Mouse (Mus musculus) liver, embryonic 14.5 days (tissue): ENCODE measurements around the gene Ror1. TPM values are rescaled to one million over a fixed set of nuclear protein-coding genes. Genes with fewer than 3 reads are reported as not detected.

Experiments
- ATAC-seq: fragments of 200-750 bp; cut with Nextera tagmentation; 2 replicates; pipeline ENCODE4 v1.8.0; 2017; ENCODE audit warnings: moderate number of reproducible peaks, mild to moderate bottlenecking, moderate library complexity; ENCODE audit not compliant: insufficient read depth
- DNase-seq, 3 experiments: peaks; one replicate each; pipeline ENCODE4 v3.0.0-alpha.2; 2012 to 2013; ENCODE audit warnings: low read depth in 3 of 3, low spot score in 3 of 3
- H3K27ac ChIP-seq: fragments of 300-500 bp; sonication (generic); 2 replicates; pipeline ENCODE4 v1.5.1; 2014; ENCODE audit warnings: moderate library complexity, mild to moderate bottlenecking, control low read depth, inconsistent platforms
- H3K27me3 ChIP-seq: fragments of 300-500 bp; sonication (generic); 2 replicates; pipeline ENCODE4 v1.6.1; 2014; ENCODE audit warnings: mild to moderate bottlenecking, low read length, moderate library complexity; ENCODE audit not compliant: control insufficient read depth, insufficient read depth
- H3K36me3 ChIP-seq: fragments of 300-500 bp; sonication (generic); replicated peaks from 2 replicates; pipeline ENCODE4 v1.6.1; 2014; ENCODE audit warnings: low read depth; ENCODE audit not compliant: control insufficient read depth, insufficient read depth
- H3K4me1 ChIP-seq, 2 experiments: fragments of 200-500 bp in 1 of 2; fragments of 300-500 bp in 1 of 2; sonication (generic) in 1 of 2; replicated peaks; 2 replicates each; pipeline ENCODE4 v1.6.1; 2012 to 2014; ENCODE audit warnings: antibody characterized with exemption in 1 of 2, inconsistent platforms in 1 of 2, low read length in 1 of 2; ENCODE audit not compliant: control insufficient read depth in 2 of 2, insufficient read depth in 2 of 2
- H3K4me2 ChIP-seq: fragments of 300-500 bp; sonication (generic); 2 replicates; pipeline ENCODE4 v1.6.1; 2014; ENCODE audit warnings: low read depth, mild to moderate bottlenecking, control low read depth, moderate library complexity
- H3K4me3 ChIP-seq, 2 experiments: fragments of 200-500 bp in 1 of 2; fragments of 300-500 bp in 1 of 2; sonication (generic) in 1 of 2; 2 replicates each; pipeline ENCODE4 v1.5.1; 2012 to 2014; ENCODE audit warnings: low read depth in 2 of 2, low read length in 2 of 2, mild to moderate bottlenecking in 2 of 2, control low read depth in 1 of 2, inconsistent platforms in 1 of 2, moderate library complexity in 1 of 2; ENCODE audit not compliant: insufficient read depth in 1 of 2
- H3K9ac ChIP-seq: fragments of 300-500 bp; sonication (generic); replicated peaks from 2 replicates; pipeline ENCODE4 v1.6.1; 2014; ENCODE audit warnings: mild to moderate bottlenecking, control low read depth, moderate library complexity
- H3K9me3 ChIP-seq: fragments of 300-500 bp; sonication (generic); 2 replicates; pipeline ENCODE4 v1.6.1; 2016; ENCODE audit warnings: low read length, mixed read lengths; ENCODE audit not compliant: control insufficient read depth
- CTCF ChIP-seq: IDR thresholded peaks from 2 replicates; pipeline ENCODE4 v1.5.1; 2016; ENCODE audit warnings: antibody characterized with exemption, low read depth, control low read depth
- EP300 ChIP-seq: IDR thresholded peaks from 2 replicates; pipeline ENCODE4 v1.6.1; 2016; ENCODE audit warnings: antibody characterized with exemption, low read depth
- WGBS: fragments of 180-500 bp; shearing (Covaris S2); extraction: QIAGEN DNeasy Blood & Tissue Kit; methylation state at CpG from one replicate; pipeline ENCODE4 v1.1.7; 2014; ENCODE audit not compliant: insufficient replicate concordance; 5-methylcytosine and 5-hydroxymethylcytosine counted together
- polyA plus RNA-seq, 2 experiments: library from polyadenylated mRNA; depleted of rRNA in 1 of 2; stranded (reverse) in 1 of 2; unstranded in 1 of 2; fragments of >200 nt; fragmentation: Nextera tagmentation in 1 of 2; extraction: Ambion mirVana in 1 of 2; gene quantifications; 2 replicates each; pipeline versions ENCODE4 v1.2.1 to v1.2.3; 2012 to 2014

The Ror1 gene
- polyA plus RNA-seq, 2 experiments = 0.08 to 0.23 TPM

- no peaks in the 10 kb centered on the region for H3K4me1 ChIP-seq
- H3K9me3 ChIP-seq = no peaks in the 10 kb centered on the region
- 56% methylated on average over 7 of the region's 7 CpGs for WGBS
- H3K9ac ChIP-seq = no peak overlapping the region
- DNase-seq (no peak), ATAC-seq (no peak)
- no peak overlapping the region for H3K27ac ChIP-seq
- H3K36me3 ChIP-seq = no peaks in the 10 kb centered on the region
- TF ChIP-seq CTCF = no peak
- no peak for TF ChIP-seq EP300
- peaks cover 15% of the 10 kb centered on the region for H3K27me3 ChIP-seq
- no peak overlapping the region for H3K4me3 ChIP-seq
- H3K4me2 ChIP-seq = no peak overlapping the region
These were observed 5.7 kb downstream of the Ror1 start for GRCm38 (mm10) chr4:100101066-100101820.

GRCm38 (mm10) chr4:100101844-100102243 is 6.3 kb downstream of the Ror1 start:
- DNase-seq (no peak), ATAC-seq (no peak)
- no peak overlapping the region for H3K9ac ChIP-seq
- no peaks in the 10 kb centered on the region for H3K9me3 ChIP-seq
- H3K4me3 ChIP-seq = no peak overlapping the region
- H3K4me1 ChIP-seq = no peaks in the 10 kb centered on the region
- no peak overlapping the region for H3K27ac ChIP-seq
- H3K27me3 ChIP-seq = peaks cover 10% of the 10 kb centered on the region
- TF ChIP-seq CTCF (no peak), EP300 (no peak)
- H3K4me2 ChIP-seq = no peak overlapping the region
- H3K36me3 ChIP-seq = no peaks in the 10 kb centered on the region
- 60% methylated on average over 5 of the region's 5 CpGs for WGBS

GRCm38 (mm10) chr4:100104241-100104640 is 8.7 kb downstream of the Ror1 start:
- H3K27me3 ChIP-seq = no peaks in the 10 kb centered on the region
- DNase-seq (no peak), ATAC-seq (no peak)
- no peak overlapping the region for H3K9ac ChIP-seq
- H3K27ac ChIP-seq = no peak overlapping the region
- no peaks in the 10 kb centered on the region for H3K9me3 ChIP-seq
- H3K4me3 ChIP-seq = no peak overlapping the region
- TF ChIP-seq EP300 (no peak), CTCF (no peak)
- no peak overlapping the region for H3K4me2 ChIP-seq
- no peaks in the 10 kb centered on the region for H3K4me1 ChIP-seq
- WGBS = 59% methylated on average over 1 of the region's 1 CpGs
- H3K36me3 ChIP-seq = no peaks in the 10 kb centered on the region

- no peaks in the 10 kb centered on the region for H3K27me3 ChIP-seq
- no peak overlapping the region for H3K9ac ChIP-seq
- TF ChIP-seq CTCF = no peak
- no peak overlapping the region for H3K4me3 ChIP-seq
- no peaks in the 10 kb centered on the region for H3K9me3 ChIP-seq
- no peaks in the 10 kb centered on the region for H3K36me3 ChIP-seq
- ATAC-seq (no peak), DNase-seq (no peak)
- WGBS = 63% methylated on average over 9 of the region's 9 CpGs
- H3K4me1 ChIP-seq = no peaks in the 10 kb centered on the region
- no peak overlapping the region for H3K27ac ChIP-seq
- H3K4me2 ChIP-seq = no peak overlapping the region
These were observed 12.0 kb downstream of the Ror1 start for GRCm38 (mm10) chr4:100107593-100107992.

GRCm38 (mm10) chr4:100108551-100108950 is 13.0 kb downstream of the Ror1 start:
- Histone ChIP-seq H3K4me1 (no peaks in the 10 kb centered on the region), H3K27me3 (no peaks in the 10 kb centered on the region), H3K9me3 (no peaks in the 10 kb centered on the region), H3K36me3 (no peaks in the 10 kb centered on the region), H3K4me2 (no peak overlapping the region), H3K4me3 (no peak overlapping the region), H3K9ac (no peak overlapping the region), H3K27ac (no peak overlapping the region)
- WGBS = 61% methylated on average over 4 of the region's 4 CpGs
- ATAC-seq (no peak), DNase-seq (no peak)
- no peak for TF ChIP-seq EP300
- TF ChIP-seq CTCF = no peak
